Mouse (Mus musculus) retina, adult 2 months (tissue): ENCODE measurements at regions not wholly inside any gene's neighbourhood (a gene's known extent, or its start where the extent isn't known, plus 50 kb on each side); places are given as distances from the start of the nearest gene placed in this dataset.

Source experiments
- DNase-seq: peaks from one replicate; pipeline ENCODE4 v3.0.0-alpha.2; 2012; ENCODE audit warnings: low read depth, low spot score

DNA sequence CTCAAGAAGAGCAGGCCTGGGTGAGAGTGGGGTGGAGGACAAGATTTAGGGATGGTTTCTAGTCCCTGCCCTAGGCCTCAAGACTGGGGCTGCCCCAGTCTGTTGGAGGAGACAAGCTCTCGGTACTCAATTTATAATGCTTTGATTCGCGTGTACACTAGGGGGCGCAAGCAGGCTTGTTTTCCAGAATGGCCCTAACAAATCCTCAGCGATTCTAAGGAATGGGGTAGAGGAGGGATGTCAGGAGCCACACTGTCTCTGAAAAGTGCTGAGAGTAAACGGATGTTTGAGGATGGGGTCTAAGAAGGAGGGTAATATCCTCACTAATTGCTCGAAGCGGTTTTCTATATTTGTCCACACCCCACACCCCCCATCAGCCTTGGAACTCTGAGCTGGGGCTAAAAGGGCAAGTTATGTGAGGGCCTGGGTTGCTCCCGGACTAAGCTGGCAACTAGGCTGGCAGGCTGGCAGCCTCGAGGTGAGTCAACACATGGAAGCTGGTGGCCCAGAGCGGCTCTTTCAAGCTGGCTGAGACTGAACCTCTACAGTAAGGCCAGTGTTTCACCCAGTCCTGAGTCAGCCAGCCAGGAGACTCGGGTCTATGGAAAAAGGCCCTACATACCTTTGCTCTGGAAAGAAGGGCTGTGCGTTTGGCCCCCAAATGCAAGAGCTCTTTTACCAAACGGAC, 176.7 kb downstream of the Ttc8 start:
- peak; percentile 68 for DNase-seq

DNA sequence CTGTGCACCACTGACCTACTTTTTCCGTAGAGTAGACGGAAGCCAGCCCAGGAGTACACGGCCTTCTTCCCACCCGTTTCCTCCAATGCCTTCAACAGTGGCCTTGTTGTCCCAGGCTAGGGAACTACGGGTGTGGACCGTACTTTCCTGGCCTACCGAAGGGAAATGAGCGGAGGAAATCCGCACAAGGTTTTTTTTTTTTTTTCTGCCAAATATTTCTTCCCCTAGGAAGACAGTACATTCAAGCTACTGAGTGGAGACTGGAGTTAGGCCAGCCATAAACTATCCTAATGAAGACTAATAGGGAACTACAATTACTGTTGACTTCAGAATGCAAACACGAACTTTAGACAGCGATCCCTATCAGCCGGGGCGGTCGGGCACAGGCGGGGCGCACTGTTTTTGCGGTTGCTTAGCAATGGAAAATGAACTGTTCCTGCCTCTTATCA, 177.3 kb downstream of the Ttc8 start:
- no peak for DNase-seq

GRCm38 (mm10) chr12:99099881-99100280, 179.5 kb downstream of the Ttc8 start:
- no peak for DNase-seq

DNA sequence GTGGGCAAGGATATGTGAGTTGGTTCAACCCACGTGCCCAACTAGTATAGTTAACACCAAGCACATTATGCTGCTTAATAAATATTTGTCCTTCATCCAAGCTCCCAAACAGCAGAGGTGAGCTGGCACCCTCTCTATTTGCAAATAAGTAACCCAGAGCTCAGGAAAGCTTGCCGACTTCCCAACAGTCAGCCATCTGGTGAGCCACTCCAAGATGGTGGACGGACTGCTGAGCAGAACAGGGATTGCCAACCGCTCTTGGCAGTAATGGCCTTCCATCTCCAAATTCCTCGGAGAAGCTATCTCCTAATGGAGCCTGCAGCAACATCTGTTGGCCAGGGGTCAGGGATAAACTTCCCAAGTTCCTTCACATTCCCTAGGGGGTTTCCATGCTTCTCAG, 188.2 kb downstream of the Ttc8 start:
- DNase-seq: no peak

DNA sequence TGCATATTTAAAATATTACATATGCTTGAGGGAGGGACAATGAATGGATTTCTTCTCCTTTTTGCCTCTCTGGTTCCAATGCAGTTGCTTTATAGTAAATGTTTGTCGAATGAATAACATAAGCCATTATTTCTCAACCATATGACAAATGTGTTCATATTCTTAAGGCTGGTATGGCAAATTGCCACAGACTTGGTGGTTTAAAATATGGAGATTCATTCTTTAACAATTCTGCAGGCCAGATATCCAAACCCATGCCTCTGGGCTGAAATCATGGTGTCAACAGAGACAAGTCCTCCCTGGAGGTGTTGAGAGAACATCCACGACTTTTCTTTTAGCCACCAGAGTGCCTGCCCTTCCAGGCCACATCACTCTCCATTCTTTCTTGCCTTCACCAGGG, 193.4 kb downstream of the Ttc8 start:
- no peak for DNase-seq

- no peak for DNase-seq
Measured at GRCm38 (mm10) chr12:99116491-99116890, 196.1 kb downstream of the Ttc8 start.

- DNase-seq: no peak
Measured at GRCm38 (mm10) chr12:99118381-99119115, 198.2 kb downstream of the Ttc8 start.

GRCm38 (mm10) chr12:99119966-99120365, 199.6 kb downstream of the Ttc8 start:
- DNase-seq: no peak

DNA sequence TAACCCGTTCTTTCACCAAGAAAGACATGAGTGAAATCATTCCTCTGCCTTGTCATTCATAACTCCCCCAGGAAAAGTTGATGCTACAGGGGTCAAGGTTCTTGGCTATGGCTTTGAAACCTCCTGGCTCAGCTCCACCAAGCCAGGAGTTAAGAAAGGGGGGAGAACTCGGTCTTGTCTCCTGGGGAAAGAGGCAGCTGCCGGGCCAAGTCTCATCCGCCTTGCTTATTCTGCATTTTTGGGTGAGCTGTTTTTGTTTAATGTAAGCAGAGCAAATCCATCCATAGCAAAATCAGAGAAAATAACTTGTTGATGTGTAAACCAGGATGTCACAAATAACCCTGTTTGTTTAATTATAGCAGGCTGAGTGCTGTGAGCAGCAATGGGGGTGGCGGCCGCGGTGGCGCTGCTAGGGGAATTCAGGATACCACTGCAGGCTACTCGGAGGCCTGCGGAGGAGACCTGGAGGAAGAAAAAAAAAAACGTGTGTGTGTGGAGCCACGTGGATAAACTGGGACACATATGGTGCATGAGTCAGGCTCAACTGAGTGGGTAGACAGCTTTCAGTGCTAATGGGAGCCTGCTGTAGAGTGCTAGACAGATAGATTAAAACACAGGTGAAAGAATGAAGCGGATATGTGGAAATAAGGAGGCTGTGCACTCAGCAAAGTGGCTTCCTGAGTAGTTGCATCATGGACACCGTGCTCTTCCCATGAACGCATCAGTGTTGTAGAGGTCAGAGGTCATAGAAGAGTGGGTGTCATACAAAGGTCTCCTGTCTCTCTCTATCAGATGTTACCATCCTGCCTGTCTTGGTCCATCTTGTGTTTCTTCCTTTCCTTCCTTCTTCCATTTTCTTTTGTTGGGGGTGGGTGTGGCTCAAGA, 203.5 kb downstream of the Ttc8 start:
- DNase-seq: no peak

GRCm38 (mm10) chr12:99126129-99126528, 205.8 kb downstream of the Ttc8 start:
- DNase-seq: no peak
